Mouse (Mus musculus): Measurements from ENCODE around the gene Prdx3. TPM values are rescaled to one million over a fixed set of nuclear protein-coding genes. Genes with fewer than 3 reads are reported as not detected.

Gene Prdx3
- polyA plus RNA-seq, 1 experiment: 139 TPM

DNA sequence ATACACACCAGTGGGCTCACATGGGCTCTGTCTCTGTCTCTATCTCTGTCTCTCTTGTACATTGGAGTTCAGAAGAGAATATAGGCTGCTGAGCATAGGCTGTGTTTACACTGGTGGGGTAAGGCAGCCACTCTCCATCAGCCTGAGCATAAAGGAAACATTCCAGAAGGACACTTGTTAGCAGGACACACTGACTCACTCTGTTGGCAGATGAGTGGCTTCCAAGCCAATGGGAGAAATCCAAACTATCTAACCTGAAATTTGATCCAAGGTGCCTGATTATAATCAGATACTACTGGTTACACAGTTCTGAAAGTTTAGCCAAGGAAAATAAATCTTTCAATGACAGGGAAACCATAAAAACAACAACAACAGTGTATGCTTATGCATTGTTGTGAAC is 28.6 kb downstream of the Prdx3 start:
- DNase-seq: no peak

DNA sequence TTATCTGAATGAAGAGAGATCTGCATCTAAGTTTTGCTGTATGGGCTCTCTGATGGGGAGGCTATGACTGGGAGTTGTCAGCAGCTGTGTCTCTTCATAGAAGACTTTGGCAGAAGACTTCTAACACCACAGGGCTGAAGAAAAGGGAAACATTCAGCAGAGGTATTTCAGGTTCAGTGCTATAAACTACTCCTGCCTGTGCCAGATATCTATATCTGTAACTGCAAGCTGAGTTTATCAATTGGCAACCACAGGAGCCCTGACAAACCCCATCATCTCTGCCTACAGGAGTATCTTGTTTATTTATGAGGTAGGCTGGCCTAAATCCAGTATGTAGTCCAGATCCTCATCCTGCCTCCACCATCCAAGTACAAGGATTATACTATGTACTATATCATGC is 31.0 kb downstream of the Prdx3 start:
- Histone ChIP-seq H3K27ac (ENCODE audit: insufficient read depth, low read length) (no peak overlapping the region), H3K4me3 (replicated peaks; ENCODE audit: insufficient read depth, low read depth, low read length) (no peak overlapping the region), H3K27me3 (ENCODE audit: control insufficient read depth, insufficient read depth, low read length) (no peaks in the 10 kb centered on the region), H3K4me1 (ENCODE audit: control insufficient read depth, insufficient read depth, low read length) (no peaks in the 10 kb centered on the region)
- TF ChIP-seq POLR2A (IDR thresholded peaks at IDR 0.05; ENCODE audit: borderline replicate concordance, insufficient read depth, low read length) (no peak), CTCF (IDR thresholded peaks at IDR 0.05; ENCODE audit: borderline replicate concordance, insufficient read depth, low read depth, low read length) (no peak)
- DNase-seq: no peak

More for the DNA sequence above, 28.6 kb downstream of the Prdx3 start:
- Histone ChIP-seq H3K4me3 (replicated peaks; ENCODE audit: insufficient read depth, low read depth, low read length) (no peak overlapping the region), H3K27ac (ENCODE audit: insufficient read depth, low read length) (no peak overlapping the region), H3K27me3 (ENCODE audit: control insufficient read depth, insufficient read depth, low read length) (no peaks in the 10 kb centered on the region), H3K4me1 (ENCODE audit: control insufficient read depth, insufficient read depth, low read length) (no peaks in the 10 kb centered on the region)
- TF ChIP-seq POLR2A (IDR thresholded peaks at IDR 0.05; ENCODE audit: borderline replicate concordance, insufficient read depth, low read length): no peak
- TF ChIP-seq CTCF (IDR thresholded peaks at IDR 0.05; ENCODE audit: borderline replicate concordance, insufficient read depth, low read depth, low read length): no peak

DNA sequence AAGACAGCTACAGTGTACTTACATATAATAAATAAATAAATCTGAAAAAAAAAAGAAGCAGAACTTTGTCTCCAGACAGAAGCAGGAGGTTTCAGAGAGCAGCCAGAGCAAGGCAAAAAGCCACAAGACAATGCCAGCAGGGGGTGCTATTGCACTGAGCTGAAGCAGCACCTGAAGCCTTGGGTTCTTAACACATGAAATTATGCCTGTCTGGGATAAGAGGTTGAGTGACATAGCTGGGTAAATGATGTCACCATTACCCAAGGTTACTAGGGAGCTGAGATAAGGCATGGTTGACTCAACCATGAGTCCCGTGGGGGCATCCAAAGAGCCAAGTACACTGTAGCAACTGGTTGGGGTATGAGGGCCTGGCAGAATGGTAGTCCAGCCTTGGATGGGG is 36.6 kb downstream of the Prdx3 start:
- H3K4me1 ChIP-seq (ENCODE audit: control insufficient read depth, insufficient read depth, low read length): no peaks in the 10 kb centered on the region
- peak; percentile 49 to 67 for DNase-seq
- H3K27ac ChIP-seq (ENCODE audit: insufficient read depth, low read length): no peak overlapping the region
- WGBS: 93% methylated on average over 1 of the region's 1 CpGs
- H3K4me3 ChIP-seq (replicated peaks; ENCODE audit: insufficient read depth, low read depth, low read length): no peak overlapping the region
- peak; percentile 72 for TF ChIP-seq CTCF (IDR thresholded peaks at IDR 0.05; ENCODE audit: borderline replicate concordance, insufficient read depth, low read depth, low read length)
- no peak for TF ChIP-seq POLR2A (IDR thresholded peaks at IDR 0.05; ENCODE audit: borderline replicate concordance, insufficient read depth, low read length)
- no peaks in the 10 kb centered on the region for H3K27me3 ChIP-seq (ENCODE audit: control insufficient read depth, insufficient read depth, low read length)

DNA sequence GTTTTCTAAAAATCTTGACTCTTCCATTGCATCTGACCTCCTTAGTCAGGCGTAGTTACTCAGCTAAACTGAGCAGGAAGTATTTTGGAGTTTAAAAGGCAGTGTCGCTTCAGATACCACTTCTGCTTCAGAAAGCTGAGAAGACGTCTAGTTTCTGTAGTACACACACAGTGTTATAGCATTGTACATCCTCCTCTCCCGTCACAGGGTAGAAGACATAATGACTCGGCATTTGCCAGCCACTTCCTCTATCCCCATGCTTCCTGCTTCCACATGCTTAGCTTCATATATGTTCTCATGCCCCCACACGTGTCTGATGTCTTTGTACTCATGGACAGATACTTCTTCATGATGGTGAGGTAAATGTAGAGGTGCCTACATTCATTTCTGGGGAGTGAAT is 55.7 kb downstream of the Prdx3 start:
- Histone ChIP-seq H3K27ac (ENCODE audit: insufficient read depth, low read length) (no peak overlapping the region), H3K27me3 (ENCODE audit: control insufficient read depth, insufficient read depth, low read length) (no peaks in the 10 kb centered on the region), H3K4me1 (ENCODE audit: control insufficient read depth, insufficient read depth, low read length) (no peaks in the 10 kb centered on the region; the same call in 1 of the 2 replicates), H3K4me3 (replicated peaks; ENCODE audit: insufficient read depth, low read depth, low read length) (no peak overlapping the region)
- 92% methylated on average over 6 of the region's 6 CpGs for WGBS
- no peak for DNase-seq
- no peak for TF ChIP-seq POLR2A (IDR thresholded peaks at IDR 0.05; ENCODE audit: borderline replicate concordance, insufficient read depth, low read length)
- TF ChIP-seq CTCF (IDR thresholded peaks at IDR 0.05; ENCODE audit: borderline replicate concordance, insufficient read depth, low read depth, low read length): no peak

Other genes starting within 250 kb of the Prdx3 start
- 10.0 and 11.4 TPM in 2 replicates for gene Nanos1, start 118.6 kb downstream of the Prdx3 start, polyA plus RNA-seq (2012; rRNA removed)
- 69.0 and 73.5 TPM in 2 replicates for gene Eif3a, start 83.9 kb downstream of the Prdx3 start, polyA plus RNA-seq (2012; rRNA removed)
- 60.3 and 62.5 TPM in 2 replicates for gene Fam45a, start 63.0 kb downstream of the Prdx3 start, polyA plus RNA-seq (2012; rRNA removed)
- 19.3 and 20.0 TPM in 2 replicates for gene Sfxn4, start 13.1 kb downstream of the Prdx3 start, polyA plus RNA-seq (2012; rRNA removed)
- gene Grk5, start 15.2 kb upstream of the Prdx3 start, polyA plus RNA-seq (2012; rRNA removed): 9.6 and 11.0 TPM in 2 replicates

Measured in cerebellum, adult 2 months (tissue).